Mouse (Mus musculus) CD4-positive, CD25-positive, alpha-beta regulatory T cell, adult 4 months (primary cell): Measurements from ENCODE around the gene Tceanc. TPM values are rescaled to one million over a fixed set of nuclear protein-coding genes. Genes with fewer than 3 reads are reported as not detected.
"Not testable (repeated sequence)": the region's sequence is repeated elsewhere in the genome, so short reads cannot be mapped to it uniquely, and the experiment has no call there.

Experiments
- ATAC-seq: one replicate; pipeline ENCODE4 v1.8.0; 2017
- polyA plus RNA-seq, 2 experiments: library from polyadenylated mRNA; unstranded; fragments of 100-300 nt; shearing (Covaris generic); gene quantifications; one replicate each; pipeline ENCODE4 v1.2.1; 2017

Tceanc gene
- 1 to 10 TPM; 7.0 to 7.2 TPM for polyA plus RNA-seq

DNA sequence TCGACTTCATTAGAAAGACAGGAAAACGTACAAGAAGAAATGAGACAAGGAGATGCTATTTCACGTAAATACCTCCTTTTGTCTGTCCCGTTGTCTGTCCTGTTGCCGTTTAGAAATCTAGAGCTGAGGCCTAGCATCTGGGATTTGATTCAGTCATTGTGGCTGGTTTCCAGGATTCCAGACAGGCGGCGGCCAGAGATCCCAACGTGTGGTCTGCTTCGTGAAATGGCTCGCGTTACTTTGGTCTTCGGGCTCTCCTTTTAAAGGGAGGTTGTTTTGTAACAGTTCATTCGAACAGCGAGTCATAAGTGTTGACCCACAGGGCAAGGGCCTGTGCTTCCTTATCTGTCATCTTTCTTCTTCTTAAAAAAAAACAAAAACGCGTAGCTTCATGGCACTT lies at the start of gene Tceanc:
TSS of gene Tceanc (minus strand) at position 223 of the 400 bp plus-strand sequence.
- no peak for ATAC-seq

DNA sequence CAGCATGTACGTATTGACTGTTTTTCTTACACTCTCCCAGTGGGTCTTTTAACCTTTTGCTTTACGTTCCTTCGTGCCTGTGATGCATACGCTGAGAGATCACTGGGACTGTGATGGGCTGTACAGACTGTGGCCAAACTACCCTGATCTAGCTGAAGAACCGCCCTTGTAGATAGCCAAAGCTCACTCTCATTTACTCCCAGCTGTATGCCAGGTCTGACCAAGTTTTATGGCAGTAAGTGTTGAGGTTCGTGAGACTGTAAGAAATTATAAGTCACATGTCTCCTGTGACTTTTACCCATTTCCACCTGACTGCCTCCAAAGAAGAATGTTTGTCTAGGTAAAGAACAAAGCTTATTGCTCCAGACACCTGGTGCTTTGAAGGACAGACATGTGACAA lies 47.6 kb upstream of the Tceanc start:
- no peak for ATAC-seq

DNA sequence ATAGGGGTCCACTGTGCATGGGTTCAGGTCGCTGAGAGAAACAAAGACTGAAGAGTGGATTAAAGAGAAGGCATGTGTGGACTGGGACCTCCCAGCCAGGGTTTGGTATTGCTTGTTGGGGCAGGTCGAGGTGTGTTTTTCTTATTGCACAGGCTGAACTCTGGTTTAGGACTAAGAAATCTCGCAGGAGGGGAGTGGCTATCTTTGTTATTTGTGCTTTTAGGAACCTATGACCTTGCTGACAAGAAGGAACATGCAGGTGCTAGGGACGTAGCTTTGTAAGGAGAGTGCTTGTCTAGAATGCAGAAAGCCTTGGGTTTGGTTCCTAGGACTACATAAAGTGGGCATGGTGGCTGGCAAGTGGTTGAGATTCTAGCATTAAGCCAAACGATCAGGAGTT lies 47.0 kb upstream of the Tceanc start:
- no peak for ATAC-seq

DNA sequence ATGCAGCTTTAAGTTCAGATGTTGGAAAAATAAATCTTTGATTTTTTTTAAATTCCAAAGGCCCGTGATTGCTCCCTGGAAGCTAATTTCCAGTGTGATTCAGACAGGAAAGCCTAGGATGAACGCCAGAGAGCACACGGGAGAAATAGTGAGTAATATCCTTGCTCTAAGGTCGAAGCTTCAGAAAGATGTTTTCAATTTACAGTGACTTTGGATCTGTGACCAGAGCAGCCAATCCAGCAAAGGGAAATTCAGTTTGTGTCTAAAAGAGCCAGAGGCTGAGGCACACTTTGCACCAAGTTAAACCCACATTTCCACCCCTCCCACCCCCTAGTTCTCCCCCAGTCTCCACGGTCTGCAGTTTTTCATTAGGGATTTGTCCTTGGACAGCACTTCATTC lies 46.5 kb upstream of the Tceanc start:
- no peak for ATAC-seq

DNA sequence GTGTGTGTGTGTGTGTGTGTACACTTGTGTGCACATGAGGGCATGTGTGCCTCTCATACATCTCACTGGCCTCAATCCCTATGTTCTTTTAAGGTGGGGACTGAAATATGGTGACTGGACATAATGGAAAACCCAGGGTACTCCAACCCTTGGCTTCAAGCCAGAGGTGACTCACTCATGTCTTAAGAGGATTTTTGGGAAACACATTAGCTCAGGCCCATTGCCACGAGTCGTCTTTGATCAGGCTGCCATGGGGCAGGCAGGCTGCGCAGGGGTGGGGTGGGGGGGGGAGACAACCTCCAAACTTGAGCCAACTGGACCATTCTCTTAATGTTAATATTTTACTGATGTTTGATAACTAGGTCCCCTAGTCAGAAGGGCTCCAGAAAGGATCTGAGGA lies 41.0 kb upstream of the Tceanc start:
- no peak for ATAC-seq

DNA sequence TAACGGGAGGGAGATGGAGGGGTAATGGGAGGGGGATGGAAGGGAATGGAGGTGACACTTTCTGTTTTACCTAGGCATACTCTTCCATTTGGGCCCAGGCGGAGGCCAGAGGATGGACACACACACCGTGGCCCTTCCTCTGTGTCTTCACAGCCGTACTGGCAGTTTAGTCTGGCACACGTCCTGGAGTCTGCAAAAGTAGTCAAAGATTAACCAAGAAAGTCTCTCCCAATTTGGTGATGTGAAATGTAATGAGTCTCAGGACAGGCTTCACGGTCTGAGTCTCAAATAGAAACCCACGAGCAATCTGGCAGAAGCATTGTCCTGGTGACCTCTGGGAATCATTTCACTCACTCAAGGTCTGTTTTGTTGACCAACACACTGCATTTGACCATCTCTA lies 34.0 kb upstream of the Tceanc start:
- ATAC-seq, result no peak

DNA sequence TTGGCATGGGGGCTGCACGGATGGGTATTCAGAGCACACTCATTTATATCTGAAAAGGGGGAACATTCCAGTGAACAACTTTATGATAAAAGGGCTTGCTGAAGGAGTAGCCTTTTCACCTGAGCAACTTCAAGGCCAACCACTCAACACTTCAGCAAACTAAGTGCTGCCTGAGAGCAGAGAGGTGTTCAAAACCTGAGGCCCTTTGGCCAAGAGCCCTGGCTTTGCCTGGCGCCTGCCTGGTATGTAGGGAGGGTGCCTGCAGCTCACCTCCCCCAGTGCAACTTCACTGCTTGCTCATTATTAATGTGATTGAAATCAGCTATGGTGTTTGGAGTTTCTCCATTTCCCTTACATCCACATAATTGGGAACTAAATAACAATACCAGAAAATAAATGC lies 28.1 kb upstream of the Tceanc start:
- ATAC-seq, result no peak

DNA sequence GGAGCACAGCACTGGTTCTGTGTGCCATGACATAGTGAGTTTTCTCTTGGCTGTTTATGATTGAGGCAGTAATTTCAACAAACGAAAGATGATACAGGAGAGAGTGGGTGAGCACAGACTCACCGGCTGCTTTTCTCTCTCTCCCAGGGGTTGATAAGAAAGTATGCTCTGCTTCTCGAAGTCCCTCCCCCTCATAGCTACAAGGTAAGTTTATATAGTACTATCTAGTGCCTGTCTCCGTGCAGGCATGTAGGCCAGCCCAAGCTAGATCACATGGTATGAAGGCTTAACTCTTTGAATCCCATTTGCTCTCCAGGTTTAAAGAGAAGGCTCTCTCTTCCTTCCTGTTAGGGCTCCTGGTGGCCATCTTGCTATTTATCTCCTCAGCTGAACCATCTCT lies 16.8 kb upstream of the Tceanc start:
- no peak for ATAC-seq

DNA sequence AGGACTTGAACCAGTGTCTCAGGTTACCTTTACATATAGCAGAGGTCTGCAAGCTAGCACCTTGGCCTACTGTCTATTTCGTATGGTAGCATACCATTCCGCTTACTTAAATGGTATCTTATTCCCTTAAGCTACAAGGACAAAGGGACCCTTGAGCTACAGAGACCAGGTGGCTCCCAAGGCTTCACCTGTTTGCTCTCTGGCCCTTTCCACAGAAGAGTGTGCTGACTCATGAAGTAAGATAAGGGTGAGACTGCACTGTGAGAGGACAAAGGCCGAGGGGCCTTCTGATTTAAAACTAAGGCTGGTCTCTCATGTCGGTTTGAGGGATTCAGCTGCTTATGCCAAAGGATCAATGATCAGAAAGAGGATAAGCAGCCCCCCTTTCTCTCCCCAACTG lies 15.1 kb upstream of the Tceanc start:
- ATAC-seq, result no peak

DNA sequence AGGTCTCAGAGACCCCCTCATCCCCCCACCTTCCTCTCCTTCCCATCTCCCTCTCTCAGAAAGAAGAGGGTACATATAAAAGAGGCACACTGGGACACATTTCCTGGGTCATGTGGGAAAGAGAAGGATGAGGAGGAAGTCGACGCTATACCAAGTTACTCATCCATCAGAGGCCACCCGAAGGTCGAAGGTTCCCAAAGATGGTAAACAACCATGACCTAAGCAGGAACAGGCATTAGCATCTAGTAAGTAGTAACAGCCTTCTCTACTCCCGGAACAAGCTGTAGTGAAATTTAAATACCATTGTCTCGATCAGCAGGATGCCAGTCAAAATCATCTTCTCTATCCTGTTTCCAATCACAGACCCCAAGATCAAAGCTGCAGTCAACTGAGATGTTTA lies 13.3 kb upstream of the Tceanc start:
- ATAC-seq, result no peak

DNA sequence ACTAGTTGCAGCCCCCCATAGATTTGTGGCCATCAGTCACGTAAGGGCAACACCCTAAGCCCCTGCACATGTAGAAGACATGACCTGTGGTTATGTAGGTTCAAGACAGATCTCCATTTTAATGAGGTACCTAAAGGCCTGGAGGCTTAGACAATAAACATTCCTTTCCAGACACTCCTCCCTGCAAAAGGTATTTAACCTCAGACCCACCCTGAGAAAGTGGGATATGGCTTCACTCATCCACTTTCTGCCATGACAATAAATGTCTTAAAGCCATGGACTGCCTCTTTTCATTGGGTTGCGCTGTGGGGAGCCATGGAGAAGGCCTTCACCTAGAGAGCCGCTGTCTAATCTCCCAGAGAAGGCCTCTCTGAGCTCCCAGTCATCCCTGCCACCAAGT lies 9.8 kb upstream of the Tceanc start:
- no peak for ATAC-seq

DNA sequence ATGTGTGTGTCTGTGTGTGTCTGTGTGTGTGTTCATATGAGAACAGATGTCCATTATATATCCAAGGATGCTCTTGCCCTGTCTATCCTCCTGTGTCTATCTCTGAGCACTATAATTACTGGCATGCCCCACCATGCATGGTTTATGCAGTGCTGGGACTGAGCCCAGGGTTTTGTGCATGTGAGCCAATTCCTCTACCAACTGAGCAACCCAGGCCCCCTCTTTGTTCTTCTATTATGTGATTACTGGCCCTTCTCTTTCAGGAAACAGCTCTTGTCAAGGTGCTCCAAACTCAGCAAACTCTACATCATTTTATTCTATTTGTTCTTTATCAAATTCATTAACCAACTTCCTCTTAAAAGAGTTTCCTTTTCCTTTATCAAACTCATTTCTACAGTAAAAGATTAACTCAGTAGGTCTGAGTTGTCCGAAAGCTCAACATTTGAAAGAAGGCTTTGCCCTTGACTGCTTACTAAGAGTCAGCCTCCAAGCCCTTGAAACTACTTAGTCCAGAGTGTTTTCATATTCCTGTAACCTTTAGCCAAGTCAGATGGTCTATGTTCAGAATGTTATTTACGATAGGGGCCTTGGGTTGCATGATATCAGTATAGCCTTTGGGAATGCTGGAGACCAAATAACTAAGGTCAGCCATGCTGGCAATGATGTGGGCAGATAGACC lies 7.4 kb upstream of the Tceanc start:
- no peak for ATAC-seq

DNA sequence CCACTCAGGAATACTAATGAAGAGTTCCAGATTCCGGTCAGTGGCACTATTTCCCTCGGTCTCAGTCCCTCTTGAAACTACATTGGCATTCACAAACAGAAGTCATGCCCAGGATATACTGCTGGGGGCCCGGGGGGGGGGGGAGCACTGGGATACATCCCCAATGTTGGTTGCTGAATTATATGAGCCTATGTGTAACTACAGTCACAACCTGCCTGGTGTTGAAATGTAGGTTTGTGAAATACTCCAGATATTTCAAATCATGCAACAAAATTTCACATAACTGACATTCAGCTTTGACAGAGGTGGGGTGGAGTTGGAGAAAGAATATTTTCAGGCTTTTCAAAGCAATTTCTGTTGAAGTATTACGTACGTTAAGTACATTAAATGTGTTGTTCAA lies 2.4 kb upstream of the Tceanc start:
- no peak for ATAC-seq

DNA sequence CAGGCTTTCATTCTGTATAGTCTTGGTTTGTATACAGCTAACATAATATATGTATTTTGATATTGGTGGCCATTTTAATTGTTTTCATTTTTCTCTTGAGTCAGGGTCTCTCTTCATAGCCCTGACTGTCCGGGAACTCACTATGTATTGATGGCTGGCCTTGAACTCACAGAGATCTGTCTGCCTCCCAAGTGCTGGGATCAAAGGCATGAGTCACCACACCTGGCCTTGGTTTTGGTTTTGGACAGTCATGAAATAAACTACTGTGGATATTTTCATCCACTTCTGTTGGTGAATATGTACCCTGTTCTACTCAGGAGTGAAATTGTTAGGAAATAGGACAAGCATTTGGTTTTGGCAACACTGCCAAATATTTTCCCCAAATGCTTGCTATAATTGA lies 1.7 kb downstream of the Tceanc start:
- no peak for ATAC-seq

DNA sequence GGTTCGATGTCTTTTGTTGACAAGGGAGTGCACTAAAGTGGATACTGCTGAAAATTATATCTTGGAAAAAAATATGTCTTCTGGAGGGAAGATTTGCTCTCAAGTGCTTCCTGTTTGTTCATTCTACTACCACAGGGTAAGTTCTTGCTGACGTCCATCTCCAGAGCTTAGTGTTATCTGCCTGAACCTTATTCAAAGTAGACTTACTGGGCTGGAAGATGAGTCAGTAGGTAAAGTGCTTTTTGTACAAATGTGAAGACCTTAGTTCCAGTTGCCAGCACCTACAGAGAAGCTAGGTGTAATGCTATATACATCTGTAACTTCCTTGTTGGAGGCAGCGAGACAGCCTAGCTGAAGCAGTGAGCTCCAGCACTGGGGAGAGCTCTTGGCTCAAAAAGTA lies 2.4 kb downstream of the Tceanc start:
- ATAC-seq, result no peak

DNA sequence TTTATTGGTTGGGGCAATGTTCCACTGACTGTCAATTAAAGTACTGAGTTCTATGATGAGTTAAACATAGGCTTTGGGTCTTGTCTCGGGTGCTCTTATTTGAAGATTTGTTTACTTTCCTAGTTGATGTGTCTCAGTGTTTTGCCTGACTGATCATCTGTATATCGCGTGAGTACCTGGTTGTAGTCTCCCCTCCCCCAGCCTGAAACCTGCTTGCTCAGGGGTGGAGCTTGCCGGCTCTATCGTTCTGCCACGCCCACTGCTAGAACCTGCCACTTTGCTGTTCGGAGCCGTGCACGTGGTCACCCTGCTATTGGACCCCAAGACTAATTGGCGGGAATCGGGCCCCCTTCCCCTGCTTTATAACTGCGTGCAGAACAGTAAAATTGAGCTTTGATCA lies 4.3 kb downstream of the Tceanc start:
- ATAC-seq, result not testable (repeated sequence)

DNA sequence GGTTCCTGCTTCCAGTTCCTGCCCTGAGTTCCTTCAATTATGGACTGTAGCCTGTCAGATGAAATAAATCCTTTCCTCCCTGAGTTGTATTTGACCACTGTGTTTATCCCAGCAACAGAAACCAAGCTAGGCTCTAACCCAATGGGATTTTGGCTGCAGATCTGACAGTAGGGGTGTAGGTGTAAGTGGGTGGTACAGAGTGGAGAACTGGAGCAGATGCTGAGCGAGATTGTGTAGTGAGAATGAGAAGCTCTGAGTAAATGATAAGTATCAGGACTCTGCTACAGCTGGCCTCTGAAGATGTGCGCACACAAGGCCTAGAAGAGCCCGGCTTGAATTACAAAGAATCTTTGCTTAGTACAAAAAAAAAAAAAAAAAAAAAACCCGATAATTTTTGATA lies 6.3 kb downstream of the Tceanc start:
- ATAC-seq, result no peak

DNA sequence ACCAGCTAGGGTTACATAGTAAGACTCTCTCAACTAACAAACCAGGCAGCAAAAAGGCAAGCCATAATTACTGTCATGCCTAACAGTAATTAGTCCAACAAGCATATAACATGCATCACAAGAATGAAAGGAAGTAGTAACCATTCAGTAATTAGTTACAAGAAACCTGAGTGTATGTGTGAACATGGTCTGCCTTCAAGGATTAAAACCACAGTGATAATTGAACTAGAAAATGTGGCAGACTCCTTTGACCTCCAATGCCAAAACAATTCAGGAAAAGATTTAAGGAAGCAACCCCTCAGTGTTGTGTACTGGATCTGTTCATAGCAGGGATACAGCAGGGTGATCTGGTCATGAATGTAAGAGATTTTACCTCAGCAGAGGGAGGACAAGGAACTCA lies 7.3 kb downstream of the Tceanc start:
- ATAC-seq, result no peak

DNA sequence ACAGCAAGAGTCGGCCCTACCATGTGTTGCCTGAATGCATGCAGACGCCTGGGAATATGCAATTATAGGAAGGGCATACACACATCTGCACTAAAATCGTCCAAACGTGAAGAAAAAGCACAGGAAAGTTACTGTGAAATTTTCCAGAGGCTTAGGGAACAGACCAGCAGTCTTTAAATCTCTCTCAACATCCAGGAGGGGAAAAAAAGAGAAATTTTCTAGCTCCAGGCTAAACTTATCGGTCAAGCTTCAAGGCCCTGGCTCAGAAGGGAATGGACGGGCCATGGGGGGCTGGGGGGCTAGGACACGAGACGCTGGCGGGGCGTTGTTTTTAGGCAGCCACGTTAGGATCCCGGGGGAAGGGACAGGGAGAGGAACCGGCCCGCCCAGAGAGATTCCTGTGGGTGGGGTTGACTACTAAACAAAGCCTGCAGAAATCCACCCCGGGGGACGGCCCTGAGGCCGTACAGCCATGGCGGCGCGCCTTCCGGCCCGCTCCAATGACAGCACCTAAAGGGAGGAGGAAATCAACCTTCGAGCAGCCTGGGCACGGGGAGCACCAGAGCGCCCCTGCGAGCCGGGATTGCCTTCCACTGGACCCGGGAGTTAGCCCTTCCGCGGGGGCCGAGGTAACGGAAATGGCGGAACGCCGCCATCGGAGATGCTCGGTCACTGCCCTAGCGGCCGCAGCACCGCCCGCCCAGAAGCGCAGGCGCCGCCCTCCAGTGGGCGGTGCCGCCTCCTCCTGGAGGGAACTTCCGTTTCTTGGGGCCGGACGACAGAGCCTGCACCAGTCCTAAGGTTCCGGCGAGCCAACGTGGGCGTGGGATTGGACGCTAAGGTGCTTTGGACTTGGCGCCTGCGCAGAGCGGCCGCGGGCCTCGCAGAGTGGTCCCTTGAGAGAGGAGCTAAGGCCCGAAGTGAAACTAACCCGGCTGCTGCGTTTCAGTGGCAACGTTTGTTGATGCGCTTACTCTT lies 8.3 kb downstream of the Tceanc start:
- ATAC-seq, result peak; percentile 94

DNA sequence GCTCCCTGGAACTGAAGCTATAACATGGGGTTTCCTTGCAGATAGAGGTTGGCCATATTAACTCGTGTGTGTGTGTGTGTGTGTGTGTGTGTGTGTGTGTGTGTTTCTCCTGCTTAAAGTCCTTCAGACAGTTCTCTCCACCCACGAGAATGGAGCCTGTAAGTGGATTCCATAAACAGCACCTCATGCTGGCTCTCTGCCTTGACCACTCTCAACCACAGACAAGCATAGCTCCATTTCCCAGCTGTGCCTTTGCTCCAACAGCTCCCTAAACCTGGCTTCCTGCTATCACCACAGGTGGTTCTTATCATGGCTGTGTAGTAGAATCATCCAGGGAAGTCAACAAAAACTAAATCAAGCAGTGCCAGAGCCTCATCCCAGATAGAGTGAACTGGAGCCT lies 13.9 kb downstream of the Tceanc start:
- ATAC-seq, result no peak

DNA sequence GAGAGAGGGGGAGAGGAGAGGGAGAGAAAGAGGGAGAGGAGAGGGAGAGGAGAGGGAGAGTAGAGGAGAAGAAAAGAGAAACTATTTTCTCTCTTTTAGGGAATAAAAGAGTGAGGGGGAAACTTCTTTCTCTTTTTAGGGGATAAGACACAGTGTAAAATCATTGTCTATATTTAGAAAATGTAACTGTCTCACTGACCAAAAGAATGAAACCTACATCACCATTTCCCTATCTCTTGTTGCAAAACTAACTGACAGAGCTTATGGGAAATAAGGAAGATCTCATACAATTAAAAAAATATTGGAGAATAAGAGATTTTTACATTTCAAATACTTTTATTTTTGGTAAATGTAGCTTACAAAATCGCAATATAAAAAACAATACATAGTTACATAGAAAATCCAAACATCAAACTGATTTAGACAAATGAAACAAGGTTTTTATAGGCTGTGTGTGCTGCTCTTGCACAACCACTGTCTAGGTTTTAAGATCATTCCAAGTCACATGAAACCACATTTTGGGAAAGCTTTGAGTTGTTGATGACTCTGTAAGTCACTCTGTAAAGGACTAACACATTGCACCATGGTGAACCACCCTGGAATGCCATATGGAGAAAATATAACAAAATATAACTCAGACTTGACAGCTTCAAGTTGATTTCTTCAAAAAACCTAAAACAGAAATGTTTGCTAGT lies 18.7 kb downstream of the Tceanc start:
- ATAC-seq, result no peak

DNA sequence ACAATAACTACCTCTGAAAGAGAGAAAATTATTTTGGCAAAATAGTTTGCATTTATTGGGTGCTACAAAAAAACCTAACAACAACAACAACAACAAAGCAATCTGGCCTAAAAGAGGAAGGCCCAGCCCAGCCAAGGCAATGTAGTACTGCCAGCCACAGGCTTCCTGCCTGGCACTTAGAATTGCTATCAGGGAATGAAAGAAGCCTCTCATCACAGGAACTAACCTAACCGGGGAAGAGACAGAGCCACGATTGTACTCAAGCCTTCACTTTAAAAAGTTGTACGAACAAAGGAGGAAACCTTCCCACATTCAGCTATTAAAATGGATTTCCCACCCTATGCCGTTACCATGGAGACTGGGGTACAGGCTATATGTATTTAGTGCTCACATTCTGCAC lies 20.6 kb downstream of the Tceanc start:
- ATAC-seq, result no peak

DNA sequence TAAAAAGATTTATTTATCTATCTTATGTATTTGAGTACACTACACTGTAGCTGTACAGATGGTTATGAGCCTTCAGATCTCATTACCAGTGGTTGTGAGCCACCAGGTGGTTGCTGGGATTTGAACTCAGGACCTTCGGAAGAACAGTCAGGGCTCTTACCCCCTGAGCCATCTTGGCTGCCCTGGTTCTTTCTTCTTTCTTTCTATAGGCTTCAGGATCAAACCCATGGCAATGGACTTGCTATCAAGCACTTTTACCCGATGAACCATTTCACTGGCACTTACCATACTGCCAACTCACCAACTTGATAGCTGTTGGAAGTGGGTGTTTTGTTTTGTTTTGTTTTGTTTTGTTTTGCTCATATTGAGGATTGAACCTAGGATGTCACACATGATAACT lies 23.3 kb downstream of the Tceanc start:
- no peak for ATAC-seq
